ENCODE assay signal across 7 mouse cellular contexts in genomic region chr7:16816475-16817122, GRCm38 (mm10). TPM values are rescaled to one million over a fixed set of nuclear protein-coding genes. Genes with fewer than 3 reads are reported as not detected.
A peak's percentile ranks its signal among the peaks of the same experiment; 100 is the strongest.
DNase-seq lines count a peak whose midpoint lies in the region; ATAC-seq and TF ChIP-seq lines count a peak whose summit lies in the region.

Fkrp (minus strand) TSS chr7:16816732.

- POLR2A ChIA-PET in Patski (lab: Charles Lee): interaction anchor here (0.6 to 1.2 kb wide), 2 partner anchors 11 to 31 kb away, joined by 3 read pairs; no protein-coding TSS in a partner anchor

- peak within 1 kb of the TSS; percentile 83 for H3K4me2 ChIP-seq in forebrain, embryonic 15.5 days (replicated peaks)
- H3K4me2 ChIP-seq in hindbrain, embryonic 11.5 days (replicated peaks; ENCODE audit: low read depth, low read length): peak within 1 kb of the TSS; percentile 92

- peaks cover 56% of the 10 kb centered on the region for H3K4me1 ChIP-seq in forebrain, embryonic 15.5 days
- H3K4me1 ChIP-seq in hindbrain, embryonic 11.5 days (replicated peaks; ENCODE audit: control insufficient read depth, insufficient read depth, low read length): peaks cover 24% of the 10 kb centered on the region

- H3K9me3 ChIP-seq in forebrain, embryonic 15.5 days: no peaks in the 10 kb centered on the region
- no peaks in the 10 kb centered on the region for H3K9me3 ChIP-seq in hindbrain, embryonic 11.5 days (ENCODE audit: control insufficient read depth, low read length)

- no peaks in the 10 kb centered on the region for H3K27me3 ChIP-seq in Patski
- H3K27me3 ChIP-seq in forebrain, embryonic 15.5 days: 0 out of 2 replicates have a peak, but pooled peaks cover 2% of the 10 kb centered on the region
- peaks cover 12% of the 10 kb centered on the region for H3K27me3 ChIP-seq in hindbrain, embryonic 11.5 days (ENCODE audit: control insufficient read depth, insufficient read depth, low read length)

- no peak for TF ChIP-seq CTCF in Patski (IDR thresholded peaks at IDR 0.05)

- peak within 1 kb of the TSS; percentile 97 for H3K27ac ChIP-seq in forebrain, embryonic 15.5 days (replicated peaks)
- H3K27ac ChIP-seq in hindbrain, embryonic 11.5 days (ENCODE audit: low read depth, low read length): peak within 1 kb of the TSS; percentile 99

- CTCF ChIA-PET in Patski (lab: Charles Lee): interaction anchor here (0.5 kb wide), 1 partner anchor 117 kb away, joined by 3 read pairs; no protein-coding TSS in a partner anchor

- peak within 1 kb of the TSS; percentile 76 for H3K4me3 ChIP-seq in forebrain, embryonic 15.5 days
- H3K4me3 ChIP-seq in hindbrain, embryonic 11.5 days (ENCODE audit: low read depth, low read length): peak within 1 kb of the TSS; percentile 98

- H3K36me3 ChIP-seq in forebrain, embryonic 15.5 days: no peaks in the 10 kb centered on the region
- H3K36me3 ChIP-seq in hindbrain, embryonic 11.5 days (ENCODE audit: control insufficient read depth, insufficient read depth, low read length): no peaks in the 10 kb centered on the region

- intact Hi-C loops in left cerebral cortex, postnatal 10 days (cut with DNase I): no loop called here

- peak; percentile 68 for ATAC-seq in Patski
- peak; percentile 59 for ATAC-seq in forebrain, embryonic 15.5 days (replicated peaks)
- peak; percentile 74 for ATAC-seq in hindbrain, embryonic 11.5 days (ENCODE audit: low FRiP score)

- DNase-seq in Patski (ENCODE audit: low read depth, low spot score): no peak
- peak; percentile 58 for DNase-seq in cerebellum, adult 11 months
- DNase-seq in hindbrain, embryonic 11.5 days (ENCODE audit: low spot score): peak; percentile 78
- DNase-seq in left cerebral cortex, postnatal 10 days (ENCODE audit: extremely low spot score in 1 of 2, low spot score in 2 of 2): peak in 1 of 2 experiments; percentile 77
- peak; percentile 29 for DNase-seq in mesoderm, embryonic 11.5 days (ENCODE audit: low read depth, low spot score)
- DNase-seq in spleen, postnatal 36 days (ENCODE audit: low spot score in 2 of 2): peak; percentile 46 to 48

- H3K9ac ChIP-seq in forebrain, embryonic 15.5 days (replicated peaks): peak within 1 kb of the TSS; percentile 95
- H3K9ac ChIP-seq in hindbrain, embryonic 11.5 days (ENCODE audit: low read depth, low read length): peak within 1 kb of the TSS; percentile 100

- under 1% methylated on average over 55 of the region's 64 CpGs for WGBS in forebrain, embryonic 15.5 days
- under 1% methylated on average over 44 of the region's 64 CpGs for WGBS in hindbrain, embryonic 11.5 days

- in situ Hi-C loops in Patski (cut with MboI; ENCODE audit: low pct_unique_long_range_greater_than_20kb): no loop called here

RNA-seq across cellular contexts. Expression of gene Fkrp, which starts in this region (rescaled TPM):
- polyA plus RNA-seq in Patski (2021): 33.4 TPM
- polyA plus RNA-seq in forebrain, embryonic 15.5 days (2015; fragmentation: Nextera tagmentation; extraction: Ambion mirVana): 28.2 and 29.0 TPM in 2 replicates
- polyA plus RNA-seq in hindbrain, embryonic 11.5 days (2014; fragmentation: Nextera tagmentation; extraction: Ambion mirVana): 21.9 and 22.7 TPM in 2 replicates
- 10 to 100 TPM; 49.9 to 51.7 TPM for total RNA-seq in left cerebral cortex, postnatal 10 days (2021)
